Mouse (Mus musculus) neural tube, embryonic 15.5 days (tissue): Measurements from ENCODE around the gene Zfp39. TPM values are rescaled to one million over a fixed set of nuclear protein-coding genes. Genes with fewer than 3 reads are reported as not detected.

Source experiments
- ATAC-seq: fragments of 200-750 bp; cut with Nextera tagmentation; 2 replicates; pipeline ENCODE4 v1.8.0; 2017; ENCODE audit warnings: mild to moderate bottlenecking, moderate TSS enrichment, moderate library complexity; ENCODE audit not compliant: low FRiP score
- H3K27ac ChIP-seq: fragments of 300-500 bp; sonication (generic); replicated peaks from 2 replicates; pipeline ENCODE4 v1.5.1; 2015; ENCODE audit warnings: mild to moderate bottlenecking, inconsistent platforms
- H3K27me3 ChIP-seq: fragments of 300-500 bp; sonication (generic); replicated peaks from 2 replicates; pipeline ENCODE4 v1.6.1; 2015; ENCODE audit warnings: inconsistent platforms
- H3K36me3 ChIP-seq: fragments of 300-500 bp; sonication (generic); 2 replicates; pipeline ENCODE4 v1.6.1; 2015; ENCODE audit warnings: inconsistent platforms
- H3K4me1 ChIP-seq: fragments of 300-500 bp; sonication (generic); 2 replicates; pipeline ENCODE4 v1.6.1; 2015; ENCODE audit warnings: inconsistent platforms
- H3K4me2 ChIP-seq: fragments of 300-500 bp; sonication (generic); 2 replicates; pipeline ENCODE4 v1.6.1; 2015; ENCODE audit warnings: inconsistent platforms, mild to moderate bottlenecking, moderate library complexity
- H3K4me3 ChIP-seq: fragments of 300-500 bp; sonication (generic); replicated peaks from 2 replicates; pipeline ENCODE4 v1.5.1; 2015; ENCODE audit warnings: mild to moderate bottlenecking, inconsistent platforms
- H3K9ac ChIP-seq: fragments of 300-500 bp; sonication (generic); replicated peaks from 2 replicates; pipeline ENCODE4 v1.6.1; 2015; ENCODE audit warnings: mild to moderate bottlenecking, inconsistent platforms
- H3K9me3 ChIP-seq: fragments of 300-500 bp; sonication (generic); replicated peaks from 2 replicates; pipeline ENCODE4 v1.6.1; 2016; ENCODE audit warnings: inconsistent platforms
- WGBS: fragments of 180-500 bp; shearing (Covaris S2); methylation state at CpG from one replicate; pipeline ENCODE4 v1.1.7; 2015; ENCODE audit warnings: mixed read lengths; 5-methylcytosine and 5-hydroxymethylcytosine counted together
- polyA plus RNA-seq: library from polyadenylated mRNA; unstranded; fragments of >200 nt; fragmentation: Nextera tagmentation; extraction: Ambion mirVana; gene quantifications from 2 replicates; pipeline ENCODE4 v1.2.1, GENCODE M21; 2015

Zfp39 gene
- polyA plus RNA-seq, 1 experiment from 2014 or later: 6.6 TPM

GRCm38 (mm10) chr11:58917745-58918366 lies 13.8 kb upstream of the Zfp39 start, which contains the start of gene Btnl10:
TSS of gene Btnl10 (plus strand) at chr11:58917908.
- 0 out of 2 replicates have a peak, but pooled peaks cover 6% of the 10 kb centered on the region for H3K4me1 ChIP-seq
- H3K4me3 ChIP-seq: no peak within 1 kb of the TSS
- no peaks in the 10 kb centered on the region for H3K9me3 ChIP-seq
- no peak for ATAC-seq
- H3K27ac ChIP-seq: no peak within 1 kb of the TSS
- H3K4me2 ChIP-seq: no peak within 1 kb of the TSS
- H3K9ac ChIP-seq: no peak within 1 kb of the TSS
- H3K27me3 ChIP-seq: no peaks in the 10 kb centered on the region
- H3K36me3 ChIP-seq: no peaks in the 10 kb centered on the region
- WGBS: 89% methylated on average over 12 of the region's 12 CpGs

- H3K27ac ChIP-seq: no peak overlapping the region
- 52% methylated on average over 14 of the region's 14 CpGs for WGBS
- no peak overlapping the region for H3K9ac ChIP-seq
- H3K36me3 ChIP-seq: no peaks in the 10 kb centered on the region
- H3K4me3 ChIP-seq: no peak overlapping the region
- H3K27me3 ChIP-seq: no peaks in the 10 kb centered on the region
- no peak overlapping the region for H3K4me2 ChIP-seq
- H3K4me1 ChIP-seq: 0 out of 2 replicates have a peak, but pooled peaks cover 6% of the 10 kb centered on the region
- ATAC-seq: no peak
- no peaks in the 10 kb centered on the region for H3K9me3 ChIP-seq
Measured at GRCm38 (mm10) chr11:58916879-58917744, 13.1 kb upstream of the Zfp39 start.

GRCm38 (mm10) chr11:58914461-58915028 lies 10.5 kb upstream of the Zfp39 start:
- 21% methylated on average over 17 of the region's 17 CpGs for WGBS
- H3K4me3 ChIP-seq: peak overlapping the region; percentile 31
- peak overlapping the region; percentile 62 for H3K4me2 ChIP-seq
- H3K27me3 ChIP-seq: no peaks in the 10 kb centered on the region
- peak overlapping the region; percentile 36; the same call in 1 of the 2 replicates for H3K9ac ChIP-seq
- no peak for ATAC-seq
- no peaks in the 10 kb centered on the region for H3K9me3 ChIP-seq
- H3K36me3 ChIP-seq: no peaks in the 10 kb centered on the region
- no peak overlapping the region for H3K27ac ChIP-seq
- 0 out of 2 replicates have a peak, but pooled peaks cover 6% of the 10 kb centered on the region for H3K4me1 ChIP-seq

- Histone ChIP-seq H3K36me3 (no peaks in the 10 kb centered on the region), H3K4me2 (no peak overlapping the region), H3K9me3 (no peaks in the 10 kb centered on the region), H3K4me1 (0 out of 2 replicates have a peak, but pooled peaks cover 6% of the 10 kb centered on the region), H3K4me3 (no peak overlapping the region), H3K27ac (no peak overlapping the region), H3K9ac (no peak overlapping the region), H3K27me3 (no peaks in the 10 kb centered on the region)
- ATAC-seq: no peak
- 100% methylated on average over 1 of the region's 1 CpGs for WGBS
Measured at GRCm38 (mm10) chr11:58913776-58914175, 9.8 kb upstream of the Zfp39 start.

GRCm38 (mm10) chr11:58904838-58905237 lies 813 bp upstream of the Zfp39 start:
- peak overlapping the region; percentile 75; the same call in 1 of the 2 replicates for H3K4me2 ChIP-seq
- peaks cover 18% of the 10 kb centered on the region for H3K4me1 ChIP-seq

GRCm38 (mm10) chr11:58904410-58904718 lies 339 bp upstream of the Zfp39 start:
- WGBS: 5% methylated on average over 8 of the region's 8 CpGs
- Histone ChIP-seq H3K4me3 (peak overlapping the region; percentile 65), H3K27ac (peak overlapping the region; percentile 72; the same call in 1 of the 2 replicates), H3K4me2 (peak overlapping the region; percentile 75), H3K4me1 (peaks cover 18% of the 10 kb centered on the region), H3K27me3 (no peaks in the 10 kb centered on the region), H3K36me3 (peaks cover 14% of the 10 kb centered on the region), H3K9ac (peak overlapping the region; percentile 53; the same call in 1 of the 2 replicates), H3K9me3 (no peaks in the 10 kb centered on the region)
- ATAC-seq: no peak

More at GRCm38 (mm10) chr11:58904838-58905237, 813 bp upstream of the Zfp39 start:
- no peaks in the 10 kb centered on the region for H3K27me3 ChIP-seq
- no peak overlapping the region for H3K27ac ChIP-seq
- no peaks in the 10 kb centered on the region for H3K9me3 ChIP-seq
- peaks cover 14% of the 10 kb centered on the region for H3K36me3 ChIP-seq
- H3K9ac ChIP-seq: no peak overlapping the region
- no peak for ATAC-seq
- WGBS: 49% methylated on average over 6 of the region's 6 CpGs
- H3K4me3 ChIP-seq: no peak overlapping the region

GRCm38 (mm10) chr11:58901080-58901479 lies 2.9 kb downstream of the Zfp39 start:
- Histone ChIP-seq H3K27me3 (no peaks in the 10 kb centered on the region), H3K9me3 (no peaks in the 10 kb centered on the region), H3K4me3 (no peak overlapping the region), H3K9ac (no peak overlapping the region), H3K4me2 (no peak overlapping the region), H3K27ac (no peak overlapping the region), H3K36me3 (peaks cover 36% of the 10 kb centered on the region), H3K4me1 (peaks cover 18% of the 10 kb centered on the region)
- no peak for ATAC-seq

- WGBS: 79% methylated on average over 6 of the region's 6 CpGs
- Histone ChIP-seq H3K9ac (no peak overlapping the region), H3K4me2 (no peak overlapping the region), H3K27ac (no peak overlapping the region), H3K27me3 (no peaks in the 10 kb centered on the region), H3K9me3 (no peaks in the 10 kb centered on the region), H3K36me3 (peaks cover 61% of the 10 kb centered on the region), H3K4me3 (no peak overlapping the region), H3K4me1 (peaks cover 7% of the 10 kb centered on the region)
- ATAC-seq: no peak
Measured at GRCm38 (mm10) chr11:58897485-58897884, 6.5 kb downstream of the Zfp39 start.

GRCm38 (mm10) chr11:58894456-58894855 lies 9.6 kb downstream of the Zfp39 start:
- WGBS: 75% methylated on average over 6 of the region's 6 CpGs
- ATAC-seq: no peak
- Histone ChIP-seq H3K4me3 (no peak overlapping the region), H3K4me2 (no peak overlapping the region), H3K9me3 (no peaks in the 10 kb centered on the region), H3K9ac (no peak overlapping the region), H3K27me3 (no peaks in the 10 kb centered on the region), H3K4me1 (no peaks in the 10 kb centered on the region), H3K36me3 (peaks cover 72% of the 10 kb centered on the region), H3K27ac (no peak overlapping the region)

GRCm38 (mm10) chr11:58890511-58890910 lies 13.5 kb downstream of the Zfp39 start:
- H3K36me3 ChIP-seq: peaks cover 56% of the 10 kb centered on the region
- whole genome bisulfite sequencing: 93% methylated on average over 10 of the region's 10 CpGs
- no peak overlapping the region for H3K27ac ChIP-seq

GRCm38 (mm10) chr11:58883756-58884155 lies 20.3 kb downstream of the Zfp39 start:
- H3K27me3 ChIP-seq: no peaks in the 10 kb centered on the region
- no peak overlapping the region for H3K4me2 ChIP-seq
- H3K36me3 ChIP-seq: peaks cover 50% of the 10 kb centered on the region
- no peak overlapping the region for H3K4me3 ChIP-seq
- H3K4me1 ChIP-seq: no peaks in the 10 kb centered on the region
- ATAC-seq: no peak
- 84% methylated on average over 8 of the region's 8 CpGs for WGBS
- H3K9ac ChIP-seq: no peak overlapping the region
- H3K9me3 ChIP-seq: no peaks in the 10 kb centered on the region
- no peak overlapping the region for H3K27ac ChIP-seq

More at GRCm38 (mm10) chr11:58890511-58890910, 13.5 kb downstream of the Zfp39 start:
- Histone ChIP-seq H3K4me1 (no peaks in the 10 kb centered on the region), H3K27me3 (no peaks in the 10 kb centered on the region), H3K4me3 (no peak overlapping the region), H3K9ac (no peak overlapping the region), H3K9me3 (no peaks in the 10 kb centered on the region), H3K4me2 (no peak overlapping the region)
- no peak for ATAC-seq
